Mouse (Mus musculus) testis, adult 2 months (tissue): ENCODE data around the gene Krba1.
A peak's percentile ranks its signal among the peaks of the same experiment; 100 is the strongest.

Experiments
- CTCF ChIP-seq: fragments of 200-500 bp; IDR thresholded peaks from 2 replicates; pipeline ENCODE4 v1.5.1; 2012; ENCODE audit warnings: low read depth, mild to moderate bottlenecking, inconsistent platforms, low read length, moderate library complexity; ENCODE audit not compliant: control insufficient read depth, insufficient read depth, insufficient replicate concordance
- POLR2A ChIP-seq: fragments of 200-500 bp; IDR thresholded peaks from 2 replicates; pipeline ENCODE4 v1.6.1; 2012; ENCODE audit warnings: low read depth, mild to moderate bottlenecking, inconsistent platforms, low read length, moderate library complexity; ENCODE audit not compliant: control insufficient read depth

- TF ChIP-seq CTCF (no peak), POLR2A (peak; percentile 32; the same call in 1 of the 2 replicates)
Observed at GRCm38 (mm10) chr6:48395105-48396007, at the start of gene Krba1.
